Mouse (Mus musculus) testis, postnatal 14 days (tissue): ENCODE measurements at regions not wholly inside any gene's neighbourhood (a gene's known extent, or its start where the extent isn't known, plus 50 kb on each side); places are given as distances from the start of the nearest gene placed in this dataset.

Experiments
- DNase-seq: peaks from one replicate; pipeline ENCODE4 v3.0.0; 2021; ENCODE audit warnings: low spot score

- DNase-seq: no peak
Measured at GRCm38 (mm10) chr2:19049877-19050731, 52.0 kb downstream of the 4930426L09Rik start.

- DNase-seq: no peak
Measured at GRCm38 (mm10) chr2:19055500-19055899, 57.4 kb downstream of the 4930426L09Rik start.

- DNase-seq: no peak
Measured at GRCm38 (mm10) chr2:19057859-19058258, 59.7 kb downstream of the 4930426L09Rik start.

GRCm38 (mm10) chr2:19058765-19059164, 60.6 kb downstream of the 4930426L09Rik start:
- DNase-seq: no peak

GRCm38 (mm10) chr2:19059246-19059645, 61.1 kb downstream of the 4930426L09Rik start:
- DNase-seq: no peak

- no peak for DNase-seq
Measured at GRCm38 (mm10) chr2:19060218-19060915, 62.2 kb downstream of the 4930426L09Rik start.

GRCm38 (mm10) chr2:19064560-19065362, 66.6 kb downstream of the 4930426L09Rik start:
- no peak for DNase-seq

- no peak for DNase-seq
Measured at GRCm38 (mm10) chr2:19065511-19065910, 67.4 kb downstream of the 4930426L09Rik start.

GRCm38 (mm10) chr2:19068161-19068560, 70.0 kb downstream of the 4930426L09Rik start:
- DNase-seq: no peak

GRCm38 (mm10) chr2:19083816-19084215, 85.7 kb downstream of the 4930426L09Rik start:
- DNase-seq: no peak

- no peak for DNase-seq
Measured at GRCm38 (mm10) chr2:19085105-19085504, 87.0 kb downstream of the 4930426L09Rik start.

GRCm38 (mm10) chr2:19086167-19086566, 88.0 kb downstream of the 4930426L09Rik start:
- DNase-seq: no peak

- no peak for DNase-seq
Measured at GRCm38 (mm10) chr2:19086621-19087020, 88.5 kb downstream of the 4930426L09Rik start.

GRCm38 (mm10) chr2:19099384-19099783, 99.7 kb upstream of the Armc3 start:
- no peak for DNase-seq

- DNase-seq: no peak
Measured at GRCm38 (mm10) chr2:19108753-19109152, 90.3 kb upstream of the Armc3 start.

GRCm38 (mm10) chr2:19119871-19120270, 79.2 kb upstream of the Armc3 start:
- DNase-seq: no peak

GRCm38 (mm10) chr2:19132864-19133263, 66.2 kb upstream of the Armc3 start:
- DNase-seq: no peak

- no peak for DNase-seq
Measured at GRCm38 (mm10) chr2:19142586-19142985, 56.5 kb upstream of the Armc3 start.

- DNase-seq: no peak
Measured at GRCm38 (mm10) chr2:19145412-19145811, 53.7 kb upstream of the Armc3 start.

- peak; percentile 22 for DNase-seq
Measured at GRCm38 (mm10) chr2:19145881-19146280, 53.2 kb upstream of the Armc3 start.

- DNase-seq: no peak
Measured at GRCm38 (mm10) chr2:19146289-19146688, 52.8 kb upstream of the Armc3 start.

GRCm38 (mm10) chr2:19148812-19149211, 50.3 kb upstream of the Armc3 start:
- DNase-seq: no peak
